Mouse (Mus musculus): ENCODE data around the gene Plekha3.

DNA sequence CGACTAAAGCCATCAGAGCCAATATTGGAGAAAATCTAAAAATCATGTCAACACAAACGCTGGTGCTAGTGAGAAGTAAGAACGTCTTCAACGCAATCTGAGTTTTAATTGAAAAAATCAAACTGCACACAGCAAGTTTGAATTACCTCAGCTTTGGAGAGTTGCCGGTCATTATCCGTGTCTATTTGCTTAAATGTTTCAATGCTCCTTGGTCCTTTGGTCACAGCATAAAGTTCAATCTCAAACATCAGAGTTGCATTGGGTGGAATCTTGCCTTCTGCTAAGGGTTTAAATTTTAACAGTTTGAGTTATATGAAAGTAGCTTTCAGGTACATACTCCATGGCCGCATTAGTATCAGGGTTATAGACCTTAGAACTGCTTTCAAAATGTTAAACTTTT lies 9.6 kb upstream of the Plekha3 start:
- TF ChIP-seq CTCF (IDR thresholded peaks at IDR 0.05; ENCODE audit: extremely low read depth, insufficient read length, insufficient replicate concordance, low read depth, low read length) (no peak), POLR2A (IDR thresholded peaks at IDR 0.05; ENCODE audit: low read depth, low read length) (no peak)

All from small intestine, adult 2 months (tissue).